Mouse (Mus musculus) stomach, embryonic 14.5 days (tissue): Measurements from ENCODE around the gene Shf. TPM values are rescaled to one million over a fixed set of nuclear protein-coding genes. Genes with fewer than 3 reads are reported as not detected.

ENCODE experiments used
- ATAC-seq: fragments of 200-750 bp; cut with Nextera tagmentation; 2 replicates; pipeline ENCODE4 v1.8.0; 2017; ENCODE audit warnings: low read depth, moderate TSS enrichment; ENCODE audit not compliant: insufficient number of reproducible peaks, insufficient read depth, low FRiP score
- H3K27ac ChIP-seq: fragments of 300-500 bp; sonication (generic); 2 replicates; pipeline ENCODE4 v1.5.1; 2014; ENCODE audit warnings: mild to moderate bottlenecking, low read length, moderate library complexity, mixed read lengths
- H3K27me3 ChIP-seq: fragments of 300-500 bp; sonication (generic); 2 replicates; pipeline ENCODE4 v1.6.1; 2014; ENCODE audit warnings: low read length, control low read depth, mixed read lengths; ENCODE audit not compliant: control insufficient read depth, insufficient read depth
- H3K36me3 ChIP-seq: fragments of 300-500 bp; sonication (generic); 2 replicates; pipeline ENCODE4 v1.6.1; 2014; ENCODE audit warnings: mild to moderate bottlenecking, control low read depth, low read length, moderate library complexity, mixed read lengths; ENCODE audit not compliant: control insufficient read depth, insufficient read depth
- H3K4me1 ChIP-seq: fragments of 300-500 bp; sonication (generic); 2 replicates; pipeline ENCODE4 v1.6.1; 2014; ENCODE audit warnings: low read length, control low read depth, mixed read lengths; ENCODE audit not compliant: control insufficient read depth, insufficient read depth
- H3K4me2 ChIP-seq: fragments of 300-500 bp; sonication (generic); replicated peaks from 2 replicates; pipeline ENCODE4 v1.6.1; 2014; ENCODE audit warnings: low read depth, low read length, control low read depth
- H3K4me3 ChIP-seq: fragments of 300-500 bp; sonication (generic); 2 replicates; pipeline ENCODE4 v1.5.1; 2014; ENCODE audit warnings: low read depth, low read length, control low read depth
- H3K9ac ChIP-seq: fragments of 300-500 bp; sonication (generic); replicated peaks from 2 replicates; pipeline ENCODE4 v1.6.1; 2014; ENCODE audit warnings: low read depth, mild to moderate bottlenecking, control low read depth, low read length, moderate library complexity, mixed read lengths
- H3K9me3 ChIP-seq: fragments of 300-500 bp; sonication (generic); 2 replicates; pipeline ENCODE4 v1.6.1; 2016; ENCODE audit warnings: low read depth, low read length, control low read depth; ENCODE audit not compliant: control insufficient read depth
- WGBS: fragments of 180-500 bp; shearing (Covaris S2); extraction: QIAGEN DNeasy Blood & Tissue Kit; methylation state at CpG from one replicate; pipeline ENCODE4 v1.1.7; 2014; 5-methylcytosine and 5-hydroxymethylcytosine counted together
- polyA plus RNA-seq: library from polyadenylated mRNA; unstranded; fragments of >200 nt; fragmentation: Nextera tagmentation; extraction: Ambion mirVana; gene quantifications from 2 replicates; pipeline ENCODE4 v1.2.1, GENCODE M21; 2014

The Shf gene
- polyA plus RNA-seq, 1 experiment from 2014 or later, result 5.2 TPM

- no peak overlapping the region for H3K4me2 ChIP-seq
- WGBS, result 52% methylated on average over 2 of the region's 2 CpGs
- no peak overlapping the region for H3K27ac ChIP-seq
- no peak overlapping the region for H3K4me3 ChIP-seq
- ATAC-seq, result no peak
- H3K27me3 ChIP-seq, result peaks cover 21% of the 10 kb centered on the region
- no peaks in the 10 kb centered on the region for H3K36me3 ChIP-seq
- no peak overlapping the region for H3K9ac ChIP-seq
- 0 out of 2 replicates have a peak, but pooled peaks cover 6% of the 10 kb centered on the region for H3K4me1 ChIP-seq
- no peaks in the 10 kb centered on the region for H3K9me3 ChIP-seq
Measured at GRCm38 (mm10) chr2:122311561-122311960, 57.4 kb downstream of the Shf start.

- no peak for ATAC-seq
- Histone ChIP-seq H3K9me3 (no peaks in the 10 kb centered on the region), H3K36me3 (no peaks in the 10 kb centered on the region), H3K4me2 (no peak overlapping the region), H3K4me1 (0 out of 2 replicates have a peak, but pooled peaks cover 6% of the 10 kb centered on the region), H3K27me3 (peaks cover 26% of the 10 kb centered on the region), H3K4me3 (no peak overlapping the region), H3K27ac (no peak overlapping the region), H3K9ac (no peak overlapping the region)
- WGBS, result 37% methylated on average over 3 of the region's 3 CpGs
Measured at GRCm38 (mm10) chr2:122309647-122310046, 59.3 kb downstream of the Shf start.

DNA sequence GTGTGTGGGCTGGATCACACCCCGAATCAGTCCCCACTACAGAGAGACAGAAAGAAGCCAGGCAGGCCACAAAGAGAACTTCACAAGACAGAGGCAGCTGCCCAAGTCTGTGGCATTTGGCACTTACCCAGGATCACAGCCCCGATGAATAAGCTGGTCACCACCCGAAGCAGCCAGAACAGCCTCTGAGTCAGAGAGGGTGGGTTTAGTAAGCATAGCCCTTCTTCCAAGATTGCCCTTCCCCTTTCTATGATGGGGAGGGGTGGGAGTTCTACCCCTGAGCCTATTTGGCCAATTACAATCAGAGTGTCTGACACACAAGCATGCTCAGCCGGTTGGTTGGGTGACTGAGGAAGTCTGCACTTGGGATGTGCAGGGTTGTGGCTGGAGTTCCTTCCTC is 62.8 kb downstream of the Shf start:
- Histone ChIP-seq H3K27ac (no peak overlapping the region), H3K36me3 (no peaks in the 10 kb centered on the region), H3K4me1 (peaks cover 4% of the 10 kb centered on the region; the same call in 1 of the 2 replicates), H3K4me3 (no peak overlapping the region), H3K4me2 (no peak overlapping the region), H3K9me3 (no peaks in the 10 kb centered on the region), H3K27me3 (peaks cover 34% of the 10 kb centered on the region), H3K9ac (no peak overlapping the region)
- WGBS, result 29% methylated on average over 4 of the region's 4 CpGs
- no peak for ATAC-seq

DNA sequence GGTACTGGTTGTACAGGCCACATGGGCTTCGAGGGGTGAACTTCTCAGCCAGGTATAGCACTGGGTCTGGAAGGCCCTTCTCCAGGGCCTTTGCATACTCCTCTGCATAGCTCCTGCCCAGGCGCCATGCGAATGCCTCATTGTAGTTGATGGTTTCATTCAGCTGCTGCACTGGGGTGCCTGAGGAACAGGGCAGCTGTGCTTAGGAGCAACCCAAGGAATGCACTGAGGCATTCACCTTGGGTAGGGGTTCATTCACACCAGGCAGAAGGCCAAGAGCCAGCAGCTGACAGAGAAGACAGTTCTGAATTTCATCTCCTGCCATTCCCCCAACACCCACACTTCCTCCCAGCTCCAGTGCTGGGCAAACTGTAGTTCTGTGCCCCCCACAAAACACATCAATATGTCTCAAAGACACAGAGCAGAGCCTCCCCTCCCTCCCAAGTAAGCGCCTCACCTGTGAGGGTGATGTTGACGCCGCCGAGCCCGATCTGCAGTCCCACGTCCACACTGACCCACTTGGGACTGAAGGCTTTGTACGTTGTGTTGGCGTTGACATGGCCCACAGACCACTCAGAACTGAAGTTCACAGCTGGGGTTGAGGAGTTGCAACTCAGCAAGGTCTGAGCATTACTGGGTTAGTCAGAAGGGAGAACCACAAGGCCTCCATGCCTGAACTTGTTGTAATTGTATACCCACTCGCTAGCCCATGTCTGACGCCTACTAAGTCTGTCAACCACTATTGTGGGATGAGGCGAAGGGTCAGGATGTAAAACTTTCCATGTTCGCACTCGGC is 63.7 kb downstream of the Shf start:
- H3K4me3 ChIP-seq, result no peak overlapping the region
- H3K27me3 ChIP-seq, result peaks cover 40% of the 10 kb centered on the region
- no peak overlapping the region for H3K27ac ChIP-seq
- 83% methylated on average over 16 of the region's 16 CpGs for WGBS
- peaks cover 7% of the 10 kb centered on the region; the same call in 1 of the 2 replicates for H3K4me1 ChIP-seq
- ATAC-seq, result no peak
- no peak overlapping the region for H3K9ac ChIP-seq
- H3K4me2 ChIP-seq, result no peak overlapping the region
- no peaks in the 10 kb centered on the region for H3K36me3 ChIP-seq
- no peaks in the 10 kb centered on the region for H3K9me3 ChIP-seq

- H3K4me1 ChIP-seq, result peaks cover 7% of the 10 kb centered on the region; the same call in 1 of the 2 replicates
- no peak overlapping the region for H3K4me3 ChIP-seq
- no peaks in the 10 kb centered on the region for H3K36me3 ChIP-seq
- H3K27me3 ChIP-seq, result peaks cover 47% of the 10 kb centered on the region
- no peak overlapping the region for H3K27ac ChIP-seq
- no peak for ATAC-seq
- no peak overlapping the region for H3K9ac ChIP-seq
- WGBS, result 87% methylated on average over 6 of the region's 6 CpGs
- no peak overlapping the region for H3K4me2 ChIP-seq
- H3K9me3 ChIP-seq, result no peaks in the 10 kb centered on the region
Measured at GRCm38 (mm10) chr2:122304544-122304943, 64.4 kb downstream of the Shf start.

GRCm38 (mm10) chr2:122302574-122303241 is 66.3 kb downstream of the Shf start:
- Histone ChIP-seq H3K36me3 (no peaks in the 10 kb centered on the region), H3K4me2 (no peak overlapping the region), H3K27ac (no peak overlapping the region), H3K9me3 (no peaks in the 10 kb centered on the region), H3K4me1 (peaks cover 15% of the 10 kb centered on the region; the same call in 1 of the 2 replicates), H3K9ac (no peak overlapping the region), H3K27me3 (peaks cover 60% of the 10 kb centered on the region), H3K4me3 (no peak overlapping the region; the same call in 1 of the 2 replicates)
- 10% methylated on average over 9 of the region's 9 CpGs for WGBS
- no peak for ATAC-seq

GRCm38 (mm10) chr2:122301921-122302573 is 66.9 kb downstream of the Shf start:
- Histone ChIP-seq H3K4me1 (peaks cover 15% of the 10 kb centered on the region; the same call in 1 of the 2 replicates), H3K36me3 (no peaks in the 10 kb centered on the region), H3K9ac (no peak overlapping the region), H3K9me3 (no peaks in the 10 kb centered on the region), H3K4me3 (peak overlapping the region; percentile 24), H3K27me3 (peaks cover 63% of the 10 kb centered on the region), H3K4me2 (peak overlapping the region; percentile 66), H3K27ac (no peak overlapping the region)
- WGBS, result 10% methylated on average over 23 of the region's 23 CpGs
- ATAC-seq, result no peak
